Comparison of ENCODE assay signal across 11 mouse cellular contexts in genomic region chr7:31168412-31168811, GRCm38 (mm10). TPM values are rescaled to one million over a fixed set of nuclear protein-coding genes. Genes with fewer than 3 reads are reported as not detected.
DNase-seq lines count a peak whose midpoint lies in the region; ATAC-seq and TF ChIP-seq lines count a peak whose summit lies in the region.
"Had no signal": no experiment of that assay in that cellular context is flagged by ENCODE, and none has a peak within 500 bp of the region (broad histone marks: within the 10 kb centered on the region; RNA-seq: fewer than 3 reads in every experiment).

No protein-coding gene starts in this region.

- H3K9ac ChIP-seq in heart, postnatal 0 days (replicated peaks; ENCODE audit: low read depth, low read length), result no peak overlapping the region
- no peak overlapping the region for H3K9ac ChIP-seq in liver, embryonic 15.5 days
- H3K9ac ChIP-seq: hindbrain, embryonic 15.5 days; midbrain, embryonic 12.5 days had no signal

- no peak overlapping the region for H3K4me2 ChIP-seq in heart, postnatal 0 days (ENCODE audit: low read depth, low read length)
- H3K4me2 ChIP-seq in liver, embryonic 15.5 days, result no peak overlapping the region
- H3K4me2 ChIP-seq: hindbrain, embryonic 15.5 days; midbrain, embryonic 12.5 days had no signal

- peak; percentile 41 for DNase-seq in gastrocnemius, postnatal 14 days
- no peak for DNase-seq in gastrocnemius, postnatal 25 days
- DNase-seq in heart, postnatal 0 days (ENCODE audit: low spot score), result peak; percentile 34
- peak; percentile 69 for DNase-seq in thymus, adult 2 months
- no peak for DNase-seq in retina, postnatal 1 day
- DNase-seq in embryo, embryonic 11 days, result no peak
- DNase-seq in spleen, postnatal 14 days (ENCODE audit: low spot score in 2 of 2), result no peak
- DNase-seq: spleen, adult 18-20 months had no signal

- H3K4me3 ChIP-seq in heart, postnatal 0 days (ENCODE audit: low read depth, low read length), result no peak overlapping the region
- H3K4me3 ChIP-seq in liver, embryonic 15.5 days (replicated peaks), result no peak overlapping the region
- no peak overlapping the region for H3K4me3 ChIP-seq in thymus, adult 2 months (ENCODE audit: control insufficient read depth, insufficient read depth, low read length)
- H3K4me3 ChIP-seq: hindbrain, embryonic 15.5 days; midbrain, embryonic 12.5 days had no signal

- TF ChIP-seq CTCF in heart, postnatal 0 days (IDR thresholded peaks at IDR 0.05; ENCODE audit: low read depth), result no peak
- TF ChIP-seq CTCF in thymus, adult 2 months (IDR thresholded peaks at IDR 0.05; ENCODE audit: borderline replicate concordance, control insufficient read depth, extremely low read depth, insufficient read depth, low read length, poor library complexity), result no peak

- no peaks in the 10 kb centered on the region for H3K4me1 ChIP-seq in heart, postnatal 0 days (ENCODE audit: control insufficient read depth, insufficient read depth)
- no peaks in the 10 kb centered on the region for H3K4me1 ChIP-seq in liver, embryonic 15.5 days (replicated peaks)
- peaks cover 16% of the 10 kb centered on the region for H3K4me1 ChIP-seq in thymus, adult 2 months (replicated peaks; ENCODE audit: control insufficient read depth, insufficient read depth, low read length)
- H3K4me1 ChIP-seq: hindbrain, embryonic 15.5 days; midbrain, embryonic 12.5 days had no signal

- H3K27ac ChIP-seq in heart, postnatal 0 days (ENCODE audit: low read depth), result no peak overlapping the region
- no peak overlapping the region for H3K27ac ChIP-seq in liver, embryonic 15.5 days (replicated peaks)
- H3K27ac ChIP-seq in thymus, adult 2 months (ENCODE audit: control insufficient read depth, insufficient read depth, low read length), result peak overlapping the region; percentile 63
- H3K27ac ChIP-seq: hindbrain, embryonic 15.5 days; midbrain, embryonic 12.5 days had no signal

- no peaks in the 10 kb centered on the region for H3K36me3 ChIP-seq in heart, postnatal 0 days (replicated peaks; ENCODE audit: control insufficient read depth, insufficient read depth, low read length)
- no peaks in the 10 kb centered on the region for H3K36me3 ChIP-seq in liver, embryonic 15.5 days (replicated peaks)
- H3K36me3 ChIP-seq in thymus, adult 2 months (ENCODE audit: control insufficient read depth, insufficient read depth, low read length), result no peaks in the 10 kb centered on the region
- H3K36me3 ChIP-seq: hindbrain, embryonic 15.5 days; midbrain, embryonic 12.5 days had no signal

- peak; percentile 57 for ATAC-seq in heart, postnatal 0 days (ENCODE audit: insufficient read depth, low read depth)
- ATAC-seq in liver, embryonic 15.5 days (ENCODE audit: insufficient read depth), result peak; percentile 15; the same call in 1 of the 2 replicates

- 21% methylated on average over 8 of the region's 8 CpGs for WGBS in heart, postnatal 0 days
- 6% methylated on average over 8 of the region's 8 CpGs for WGBS in liver, embryonic 15.5 days (ENCODE audit: insufficient replicate concordance)
- WGBS in thymus, adult 2 months, result 3% methylated on average over 8 of the region's 8 CpGs

- H3K27me3 ChIP-seq in heart, postnatal 0 days (ENCODE audit: control insufficient read depth, insufficient read depth, low read length), result no peaks in the 10 kb centered on the region
- no peaks in the 10 kb centered on the region for H3K27me3 ChIP-seq in liver, embryonic 15.5 days
- H3K27me3 ChIP-seq in thymus, adult 2 months (ENCODE audit: control insufficient read depth, insufficient read depth, low read length), result no peaks in the 10 kb centered on the region
- H3K27me3 ChIP-seq: hindbrain, embryonic 15.5 days; midbrain, embryonic 12.5 days had no signal

- TF ChIP-seq POLR2A in thymus, adult 2 months (IDR thresholded peaks at IDR 0.05; ENCODE audit: control insufficient read depth, extremely low read depth, insufficient read depth, low read length, poor library complexity), result no peak

- no peak for TF ChIP-seq EP300 in heart, postnatal 0 days (IDR thresholded peaks at IDR 0.05; ENCODE audit: low read depth)

- intact Hi-C loops in gastrocnemius, postnatal 14 days (cut with DNase I; ENCODE audit: low total_unique reads), result no loop called here

- H3K9me3 ChIP-seq in heart, postnatal 0 days (replicated peaks; ENCODE audit: control insufficient read depth, low read length), result peaks cover 4% of the 10 kb centered on the region; the same call in 1 of the 2 replicates
- no peaks in the 10 kb centered on the region for H3K9me3 ChIP-seq in liver, embryonic 15.5 days (replicated peaks)
- H3K9me3 ChIP-seq: hindbrain, embryonic 15.5 days; midbrain, embryonic 12.5 days had no signal

RNA-seq across cellular contexts. Expression of gene Gramd1a, which starts 12.7 kb away (rescaled TPM):
- total RNA-seq in gastrocnemius, postnatal 14 days (2021), result 10 to 100 TPM; 23.9 to 36.8 TPM
- 10 to 100 TPM; 40.5 to 41.2 TPM for total RNA-seq in gastrocnemius, postnatal 25 days (2021)
- total RNA-seq in heart, postnatal 0 days (2014; rRNA removed; ENCODE audit: low replicate concordance), result 53.9 and 57.2 TPM in 2 replicates
- 25.9 and 27.0 TPM in 2 replicates for polyA plus RNA-seq in heart, postnatal 0 days (2015; fragmentation: Nextera tagmentation; extraction: Ambion mirVana)
- polyA plus RNA-seq in liver, embryonic 15.5 days (2015; fragmentation: Nextera tagmentation; extraction: Ambion mirVana), result 11.9 and 14.3 TPM in 2 replicates
- 681 and 790 TPM in 2 replicates for polyA plus RNA-seq in thymus, adult 2 months (2012; rRNA removed)

RNA-seq across cellular contexts. Expression of gene Scn1b, which starts 41.6 kb away (rescaled TPM):
- total RNA-seq in gastrocnemius, postnatal 14 days (2021), result 100 to 1,000 TPM; 443 to 446 TPM
- 100 to 1,000 TPM; 787 to 821 TPM for total RNA-seq in gastrocnemius, postnatal 25 days (2021)
- 4.7 and 28.3 TPM in 2 replicates for total RNA-seq in heart, postnatal 0 days (2014; rRNA removed; ENCODE audit: low replicate concordance)
- polyA plus RNA-seq in heart, postnatal 0 days (2015; fragmentation: Nextera tagmentation; extraction: Ambion mirVana), result 4.2 and 5.3 TPM in 2 replicates
- 1.0 and 1.2 TPM in 2 replicates for polyA plus RNA-seq in liver, embryonic 15.5 days (2015; fragmentation: Nextera tagmentation; extraction: Ambion mirVana)
- 18.7 and 21.2 TPM in 2 replicates for polyA plus RNA-seq in thymus, adult 2 months (2012; rRNA removed)

RNA-seq across cellular contexts. Expression of gene Hpn, which starts 53.3 kb away (rescaled TPM):
- total RNA-seq in gastrocnemius, postnatal 14 days (2021), result 1 to 10 TPM; 7.6 to 9.6 TPM
- 10 to 100 TPM; 15.5 to 17.3 TPM for total RNA-seq in gastrocnemius, postnatal 25 days (2021)
- total RNA-seq in heart, postnatal 0 days (2014; rRNA removed; ENCODE audit: low replicate concordance), result 6.7 and 10.5 TPM in 2 replicates
- 1.3 and 1.7 TPM in 2 replicates for polyA plus RNA-seq in heart, postnatal 0 days (2015; fragmentation: Nextera tagmentation; extraction: Ambion mirVana)
- polyA plus RNA-seq in liver, embryonic 15.5 days (2015; fragmentation: Nextera tagmentation; extraction: Ambion mirVana), result 98.6 and 145 TPM in 2 replicates
- 7.0 and 8.2 TPM in 2 replicates for polyA plus RNA-seq in thymus, adult 2 months (2012; rRNA removed)

Comparison
In these comparisons a context has a peak if more than half of its experiments do, and no peak if none do; other contexts are left out.
1. DNase-seq: peak in gastrocnemius, postnatal 14 days (single experiment), heart, postnatal 0 days (single experiment) and thymus, adult 2 months (single experiment); none in gastrocnemius, postnatal 25 days (single experiment), retina, postnatal 1 day (single experiment), embryo, embryonic 11 days (single experiment) and spleen, postnatal 14 days (0 of 2).
2. RNA of gene Scn1b, which starts 41.6 kb away (total RNA-seq): 787 to 821 TPM in gastrocnemius, postnatal 25 days and 443 to 446 TPM in gastrocnemius, postnatal 14 days; 4.7 to 28.3 TPM in heart, postnatal 0 days; every median in the first group is over 10 times any median in the second.